Comparison of ENCODE assay signal across 23 mouse cellular contexts in genomic region chr3:55713856-55714255, GRCm38 (mm10).
DNase-seq lines count a peak whose midpoint lies in the region; ATAC-seq lines count a peak whose summit lies in the region.
"Had no signal": no experiment of that assay in that cellular context is flagged by ENCODE, and none has a peak within 500 bp of the region (broad histone marks: within the 10 kb centered on the region; RNA-seq: fewer than 3 reads in every experiment).

No protein-coding gene starts in this region.

- H3K4me1 ChIP-seq in forebrain, embryonic 11.5 days (replicated peaks; ENCODE audit: control insufficient read depth, insufficient read depth, low read length): no peaks in the 10 kb centered on the region
- H3K4me1 ChIP-seq in forebrain, embryonic 10.5 days: no peaks in the 10 kb centered on the region; the same call in 1 of the 2 replicates
- H3K4me1 ChIP-seq in hindbrain, embryonic 12.5 days: no peaks in the 10 kb centered on the region
- H3K4me1 ChIP-seq in hindbrain, embryonic 10.5 days (replicated peaks): no peaks in the 10 kb centered on the region
- H3K4me1 ChIP-seq in neural tube, embryonic 13.5 days (replicated peaks): peaks cover 8% of the 10 kb centered on the region
- no peaks in the 10 kb centered on the region for H3K4me1 ChIP-seq in neural tube, embryonic 15.5 days
- H3K4me1 ChIP-seq: embryonic facial prominence, embryonic 13.5 days had no signal

- intact Hi-C loops in left cerebral cortex, postnatal 10 days (cut with DNase I): no loop called here

- H3K4me3 ChIP-seq in forebrain, embryonic 11.5 days (ENCODE audit: low read depth, low read length): no peak overlapping the region
- no peak overlapping the region for H3K4me3 ChIP-seq in forebrain, embryonic 10.5 days
- H3K4me3 ChIP-seq in hindbrain, embryonic 12.5 days: no peak overlapping the region
- H3K4me3 ChIP-seq in hindbrain, embryonic 10.5 days: no peak overlapping the region
- H3K4me3 ChIP-seq in neural tube, embryonic 13.5 days: no peak overlapping the region
- H3K4me3 ChIP-seq in neural tube, embryonic 15.5 days (replicated peaks): no peak overlapping the region
- H3K4me3 ChIP-seq: embryonic facial prominence, embryonic 13.5 days; heart, embryonic 10.5 days had no signal

- 87% methylated on average over 3 of the region's 3 CpGs for WGBS in forebrain, embryonic 11.5 days
- 88% methylated on average over 3 of the region's 3 CpGs for WGBS in forebrain, embryonic 10.5 days
- WGBS in hindbrain, embryonic 12.5 days: 79% methylated on average over 3 of the region's 3 CpGs
- WGBS in hindbrain, embryonic 10.5 days: 94% methylated on average over 3 of the region's 3 CpGs
- WGBS in neural tube, embryonic 13.5 days: 71% methylated on average over 3 of the region's 3 CpGs
- whole genome bisulfite sequencing in neural tube, embryonic 15.5 days: 61% methylated on average over 3 of the region's 3 CpGs

- H3K27me3 ChIP-seq in forebrain, embryonic 11.5 days (ENCODE audit: control insufficient read depth, insufficient read depth, low read length): no peaks in the 10 kb centered on the region
- H3K27me3 ChIP-seq in forebrain, embryonic 10.5 days (ENCODE audit: poor library complexity, severe bottlenecking): no peaks in the 10 kb centered on the region
- H3K27me3 ChIP-seq in hindbrain, embryonic 12.5 days: no peaks in the 10 kb centered on the region
- H3K27me3 ChIP-seq in hindbrain, embryonic 10.5 days (ENCODE audit: insufficient read depth, poor library complexity, severe bottlenecking): no peaks in the 10 kb centered on the region
- no peaks in the 10 kb centered on the region for H3K27me3 ChIP-seq in neural tube, embryonic 13.5 days
- no peaks in the 10 kb centered on the region for H3K27me3 ChIP-seq in neural tube, embryonic 15.5 days (replicated peaks)
- H3K27me3 ChIP-seq: embryonic facial prominence, embryonic 13.5 days had no signal

- H3K9me3 ChIP-seq in forebrain, embryonic 11.5 days (ENCODE audit: control insufficient read depth, low read length): no peaks in the 10 kb centered on the region
- no peaks in the 10 kb centered on the region for H3K9me3 ChIP-seq in forebrain, embryonic 10.5 days
- no peaks in the 10 kb centered on the region for H3K9me3 ChIP-seq in hindbrain, embryonic 12.5 days (replicated peaks)
- H3K9me3 ChIP-seq in hindbrain, embryonic 10.5 days: no peaks in the 10 kb centered on the region
- no peaks in the 10 kb centered on the region for H3K9me3 ChIP-seq in neural tube, embryonic 13.5 days
- H3K9me3 ChIP-seq in neural tube, embryonic 15.5 days (replicated peaks): no peaks in the 10 kb centered on the region
- H3K9me3 ChIP-seq: embryonic facial prominence, embryonic 13.5 days; heart, embryonic 10.5 days had no signal

- H3K36me3 ChIP-seq in forebrain, embryonic 11.5 days (ENCODE audit: control insufficient read depth, insufficient read depth, low read length): no peaks in the 10 kb centered on the region
- H3K36me3 ChIP-seq in forebrain, embryonic 10.5 days (replicated peaks): peaks cover 6% of the 10 kb centered on the region
- H3K36me3 ChIP-seq in hindbrain, embryonic 12.5 days: peaks cover 18% of the 10 kb centered on the region
- H3K36me3 ChIP-seq in hindbrain, embryonic 10.5 days: peaks cover 18% of the 10 kb centered on the region
- H3K36me3 ChIP-seq in neural tube, embryonic 13.5 days: peaks cover 27% of the 10 kb centered on the region
- peaks cover 13% of the 10 kb centered on the region for H3K36me3 ChIP-seq in neural tube, embryonic 15.5 days
- H3K36me3 ChIP-seq: G1E had no signal

- no peak overlapping the region for H3K4me2 ChIP-seq in forebrain, embryonic 11.5 days (ENCODE audit: low read depth, low read length, severe bottlenecking)
- H3K4me2 ChIP-seq in hindbrain, embryonic 12.5 days (replicated peaks): no peak overlapping the region
- H3K4me2 ChIP-seq in neural tube, embryonic 13.5 days: no peak overlapping the region
- no peak overlapping the region for H3K4me2 ChIP-seq in neural tube, embryonic 15.5 days
- H3K4me2 ChIP-seq: embryonic facial prominence, embryonic 13.5 days had no signal

- no peak for DNase-seq in forebrain, embryonic 11.5 days (ENCODE audit: low spot score)
- no peak for DNase-seq in forebrain, embryonic 10.5 days (ENCODE audit: extremely low spot score, low spot score)
- DNase-seq in hindbrain, embryonic 10.5 days (ENCODE audit: low spot score): no peak
- DNase-seq in neural tube, embryonic 10.5 days (ENCODE audit: extremely low spot score, low spot score): no peak
- no peak for DNase-seq in left cerebral cortex, postnatal 10 days (ENCODE audit: extremely low spot score in 1 of 2, low spot score in 2 of 2)
- DNase-seq: adrenal gland, postnatal 10 days; B cell, adult 2 months; cerebellum, adult 18-20 months; cerebellum, adult 9-11 months; cerebellum, postnatal 36 days; gastrocnemius, postnatal 10 days; heart, adult 18-20 months; heart, postnatal 10 days; heart, postnatal 4 days had no signal

- H3K9ac ChIP-seq in forebrain, embryonic 11.5 days (ENCODE audit: low read length): no peak overlapping the region
- no peak overlapping the region for H3K9ac ChIP-seq in hindbrain, embryonic 12.5 days
- H3K9ac ChIP-seq in neural tube, embryonic 13.5 days: no peak overlapping the region
- H3K9ac ChIP-seq in neural tube, embryonic 15.5 days (replicated peaks): no peak overlapping the region
- H3K9ac ChIP-seq: embryonic facial prominence, embryonic 13.5 days had no signal

- 0 out of 2 replicates have a peak overlapping the region, but pooled peaks have one; percentile 48 for H3K27ac ChIP-seq in forebrain, embryonic 11.5 days (ENCODE audit: low read depth, low read length)
- H3K27ac ChIP-seq in forebrain, embryonic 10.5 days: no peak overlapping the region
- H3K27ac ChIP-seq in hindbrain, embryonic 12.5 days: 0 out of 2 replicates have a peak overlapping the region, but pooled peaks have one; percentile 13
- no peak overlapping the region for H3K27ac ChIP-seq in hindbrain, embryonic 10.5 days
- no peak overlapping the region; the same call in 1 of the 2 replicates for H3K27ac ChIP-seq in neural tube, embryonic 13.5 days (replicated peaks)
- peak overlapping the region; percentile 41; the same call in 1 of the 2 replicates for H3K27ac ChIP-seq in neural tube, embryonic 15.5 days (replicated peaks)
- H3K27ac ChIP-seq: embryonic facial prominence, embryonic 13.5 days; heart, embryonic 10.5 days had no signal

- no peak for ATAC-seq in forebrain, embryonic 11.5 days (replicated peaks; ENCODE audit: low FRiP score)
- no peak for ATAC-seq in hindbrain, embryonic 12.5 days (ENCODE audit: low FRiP score)
- peak; percentile 55 for ATAC-seq in neural tube, embryonic 13.5 days (ENCODE audit: low read depth)
- ATAC-seq in neural tube, embryonic 15.5 days (ENCODE audit: low FRiP score): peak; percentile 79
- ATAC-seq: CD4-positive, CD25-positive, alpha-beta regulatory T cell, adult 4 months; inflammation-experienced regulatory T-cells, adult 6 months; intestine, postnatal 0 days had no signal

Comparison
In these comparisons a context has a peak if more than half of its experiments do, and no peak if none do; other contexts are left out.
1. H3K27ac ChIP-seq: peak in forebrain, embryonic 11.5 days (single experiment), hindbrain, embryonic 12.5 days (single experiment) and neural tube, embryonic 15.5 days (single experiment); none in forebrain, embryonic 10.5 days (single experiment), hindbrain, embryonic 10.5 days (single experiment) and neural tube, embryonic 13.5 days (single experiment).
2. ATAC-seq: peak in neural tube, embryonic 13.5 days (single experiment) and neural tube, embryonic 15.5 days (single experiment); none in forebrain, embryonic 11.5 days (single experiment) and hindbrain, embryonic 12.5 days (single experiment).